Mouse (Mus musculus): Measurements from ENCODE around the gene Cry2. TPM values are rescaled to one million over a fixed set of nuclear protein-coding genes. Genes with fewer than 3 reads are reported as not detected.

Cry2 gene
- polyA plus RNA-seq, 1 experiment from 2014 or later = 17.8 TPM

DNA sequence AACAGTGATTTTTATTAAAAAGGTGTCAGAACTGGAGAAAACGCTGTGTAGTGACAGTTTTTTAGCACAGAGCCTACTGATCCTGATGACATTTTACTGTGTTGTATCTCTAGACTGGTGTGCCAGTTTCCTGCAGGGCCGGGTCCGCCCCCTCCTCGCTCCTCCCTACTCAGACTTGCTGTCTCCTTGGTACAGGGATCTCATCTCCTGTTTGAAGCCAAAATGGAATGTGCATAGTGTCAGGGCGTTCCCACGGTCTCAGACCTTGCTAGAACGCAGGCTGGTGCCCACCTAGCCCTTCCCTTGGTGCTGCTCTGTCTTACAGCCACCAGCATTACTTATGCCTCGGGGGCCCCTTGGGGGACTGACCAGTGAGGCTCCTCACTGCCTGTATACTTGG lies 72.0 kb downstream of the Cry2 start:
- Histone ChIP-seq H3K9me3 (ENCODE audit: control insufficient read depth, low read length) (no peaks in the 10 kb centered on the region), H3K36me3 (ENCODE audit: control insufficient read depth, insufficient read depth, low read length) (peaks cover 60% of the 10 kb centered on the region), H3K9ac (ENCODE audit: low read length) (no peak overlapping the region), H3K27me3 (ENCODE audit: control insufficient read depth, insufficient read depth, low read length) (no peaks in the 10 kb centered on the region), H3K27ac (replicated peaks in 1 of 2; ENCODE audit: control insufficient read depth in 1 of 2, insufficient read depth in 1 of 2, low read depth in 2 of 2, low read length in 2 of 2) (no peak overlapping the region), H3K4me3 (ENCODE audit: control insufficient read depth in 1 of 2, insufficient read depth in 1 of 2, low read depth in 1 of 2, low read length in 2 of 2) (no peak overlapping the region), H3K4me1 (ENCODE audit: control insufficient read depth in 2 of 2, insufficient read depth in 2 of 2, low read length in 2 of 2) (no peaks in the 10 kb centered on the region), H3K4me2 (ENCODE audit: low read length) (no peak overlapping the region)
- 82% methylated on average over 8 of the region's 8 CpGs for whole genome bisulfite sequencing
- ATAC-seq (ENCODE audit: insufficient number of reproducible peaks, insufficient read depth, low FRiP score, low read depth) = no peak

DNA sequence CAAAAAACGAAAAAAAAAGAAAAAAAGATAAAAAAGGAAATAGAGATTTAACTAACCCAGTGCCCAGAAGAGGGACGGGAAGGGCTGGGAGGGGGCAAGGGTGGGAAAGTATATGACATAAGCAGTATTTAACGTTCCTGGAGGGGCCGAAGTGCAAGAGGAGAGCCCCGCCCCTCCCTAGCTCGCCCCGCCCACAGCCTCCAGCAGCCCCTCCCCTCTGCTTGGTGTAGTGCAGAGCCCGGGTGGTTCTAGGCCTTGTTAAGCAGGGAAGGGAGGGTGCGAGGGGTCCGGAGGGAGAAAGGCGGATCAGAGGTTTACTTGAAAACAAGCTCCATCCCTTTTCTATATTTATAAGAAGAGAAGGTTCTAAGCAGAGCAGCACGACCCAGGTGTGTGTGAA lies 73.0 kb downstream of the Cry2 start:
- 34% methylated on average over 12 of the region's 12 CpGs for WGBS
- Histone ChIP-seq H3K27ac (replicated peaks in 1 of 2; ENCODE audit: control insufficient read depth in 1 of 2, insufficient read depth in 1 of 2, low read depth in 2 of 2, low read length in 2 of 2) (no peak overlapping the region), H3K4me2 (ENCODE audit: low read length) (no peak overlapping the region), H3K4me1 (ENCODE audit: control insufficient read depth in 2 of 2, insufficient read depth in 2 of 2, low read length in 2 of 2) (no peaks in the 10 kb centered on the region), H3K9me3 (ENCODE audit: control insufficient read depth, low read length) (no peaks in the 10 kb centered on the region), H3K36me3 (ENCODE audit: control insufficient read depth, insufficient read depth, low read length) (peaks cover 66% of the 10 kb centered on the region), H3K4me3 (ENCODE audit: control insufficient read depth in 1 of 2, insufficient read depth in 1 of 2, low read depth in 1 of 2, low read length in 2 of 2) (no peak overlapping the region), H3K27me3 (ENCODE audit: control insufficient read depth, insufficient read depth, low read length) (no peaks in the 10 kb centered on the region), H3K9ac (ENCODE audit: low read length) (no peak overlapping the region)
- no peak for ATAC-seq (ENCODE audit: insufficient number of reproducible peaks, insufficient read depth, low FRiP score, low read depth)

DNA sequence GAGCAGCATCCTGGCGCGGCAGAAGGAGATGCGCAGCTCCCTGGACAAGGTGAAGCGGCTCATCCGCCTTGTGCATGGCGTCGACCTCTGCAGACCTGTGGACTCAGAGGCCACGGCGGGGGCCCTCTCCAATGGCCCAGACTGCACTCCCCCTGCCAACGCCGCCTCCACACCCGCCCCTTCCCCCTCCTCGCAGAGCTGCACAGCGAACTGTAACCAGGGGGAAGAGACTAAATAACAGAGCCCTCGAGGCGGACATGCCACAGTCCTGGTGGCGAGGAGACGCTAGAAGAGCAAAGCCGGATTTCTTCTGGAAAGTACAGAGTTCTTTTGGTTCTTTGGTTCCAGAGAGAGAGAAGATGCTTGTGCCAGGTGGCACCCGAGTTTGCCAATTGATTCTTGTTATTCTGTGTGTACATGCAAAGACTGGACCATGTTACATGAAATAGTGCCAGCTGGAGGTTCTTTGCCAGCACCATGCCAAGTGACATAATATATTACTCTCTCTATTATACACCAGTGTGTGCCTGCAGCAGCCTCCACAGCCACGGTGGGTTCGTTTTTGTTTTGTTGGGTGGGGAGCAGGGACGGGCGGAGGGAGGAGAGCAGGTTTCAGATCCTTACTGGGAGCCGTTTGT lies 73.5 kb downstream of the Cry2 start:
- Histone ChIP-seq H3K36me3 (ENCODE audit: control insufficient read depth, insufficient read depth, low read length) (peaks cover 72% of the 10 kb centered on the region), H3K9me3 (ENCODE audit: control insufficient read depth, low read length) (no peaks in the 10 kb centered on the region), H3K27me3 (ENCODE audit: control insufficient read depth, insufficient read depth, low read length) (no peaks in the 10 kb centered on the region), H3K4me2 (ENCODE audit: low read length) (no peak overlapping the region), H3K4me3 (ENCODE audit: control insufficient read depth in 1 of 2, insufficient read depth in 1 of 2, low read depth in 1 of 2, low read length in 2 of 2) (no peak overlapping the region), H3K9ac (ENCODE audit: low read length) (no peak overlapping the region), H3K27ac (replicated peaks in 1 of 2; ENCODE audit: control insufficient read depth in 1 of 2, insufficient read depth in 1 of 2, low read depth in 2 of 2, low read length in 2 of 2) (no peak overlapping the region), H3K4me1 (ENCODE audit: control insufficient read depth in 2 of 2, insufficient read depth in 2 of 2, low read length in 2 of 2) (no peaks in the 10 kb centered on the region)
- WGBS = 80% methylated on average over 25 of the region's 25 CpGs
- ATAC-seq (ENCODE audit: insufficient number of reproducible peaks, insufficient read depth, low FRiP score, low read depth) = no peak

DNA sequence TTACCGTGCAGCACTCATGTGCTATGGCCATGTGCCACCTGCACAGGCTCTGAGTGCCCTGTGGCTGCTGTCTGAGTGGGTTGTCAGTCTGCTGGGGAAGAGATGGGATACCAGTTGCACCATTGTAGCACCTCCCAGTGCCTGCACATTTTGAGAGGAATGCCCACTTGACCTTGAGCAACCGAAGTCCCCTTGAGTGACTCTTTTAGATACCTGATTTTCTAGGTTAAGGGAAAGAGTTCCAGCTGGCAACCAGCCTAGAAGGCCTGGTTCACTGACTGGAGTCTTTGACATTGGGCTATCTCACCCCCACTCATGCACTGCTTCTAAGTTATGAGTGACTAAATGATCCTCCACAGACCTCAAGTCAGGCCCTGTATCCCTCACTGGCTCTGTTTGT lies 74.5 kb downstream of the Cry2 start:
- 24% methylated on average over 2 of the region's 2 CpGs for WGBS
- Histone ChIP-seq H3K4me3 (ENCODE audit: control insufficient read depth in 1 of 2, insufficient read depth in 1 of 2, low read depth in 1 of 2, low read length in 2 of 2) (no peak overlapping the region), H3K36me3 (ENCODE audit: control insufficient read depth, insufficient read depth, low read length) (peaks cover 81% of the 10 kb centered on the region), H3K9ac (ENCODE audit: low read length) (no peak overlapping the region), H3K4me1 (ENCODE audit: control insufficient read depth in 2 of 2, insufficient read depth in 2 of 2, low read length in 2 of 2) (no peaks in the 10 kb centered on the region), H3K27me3 (ENCODE audit: control insufficient read depth, insufficient read depth, low read length) (no peaks in the 10 kb centered on the region), H3K4me2 (ENCODE audit: low read length) (no peak overlapping the region), H3K27ac (replicated peaks in 1 of 2; ENCODE audit: control insufficient read depth in 1 of 2, insufficient read depth in 1 of 2, low read depth in 2 of 2, low read length in 2 of 2) (peak overlapping the region in 1 of 2 experiments; percentile 52; a peak in 1 of 4 replicates), H3K9me3 (ENCODE audit: control insufficient read depth, low read length) (no peaks in the 10 kb centered on the region)
- no peak for ATAC-seq (ENCODE audit: insufficient number of reproducible peaks, insufficient read depth, low FRiP score, low read depth)

DNA sequence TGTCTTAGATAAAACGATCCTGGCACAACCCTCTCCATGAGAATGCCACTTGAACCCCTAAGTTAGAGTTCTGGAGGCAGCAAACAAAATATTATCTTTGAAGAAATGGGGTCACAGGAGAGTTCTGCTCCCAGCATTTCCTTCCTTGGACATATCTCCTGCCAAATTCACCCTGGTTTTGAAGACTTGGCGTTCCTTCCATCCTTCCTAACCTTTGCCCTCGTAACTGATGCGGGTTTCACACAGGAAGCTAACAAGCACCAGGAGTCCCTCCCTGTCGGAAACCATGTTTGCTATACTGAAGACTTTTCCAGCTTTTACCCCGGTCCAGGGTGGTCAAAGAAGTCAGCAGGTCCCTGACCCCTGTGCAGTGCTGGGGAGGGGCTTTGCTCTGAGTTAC lies 79.6 kb downstream of the Cry2 start:
- Histone ChIP-seq H3K4me1 (ENCODE audit: control insufficient read depth in 2 of 2, insufficient read depth in 2 of 2, low read length in 2 of 2) (no peaks in the 10 kb centered on the region), H3K36me3 (ENCODE audit: control insufficient read depth, insufficient read depth, low read length) (peaks cover 92% of the 10 kb centered on the region), H3K4me3 (ENCODE audit: control insufficient read depth in 1 of 2, insufficient read depth in 1 of 2, low read depth in 1 of 2, low read length in 2 of 2) (no peak overlapping the region), H3K9me3 (ENCODE audit: control insufficient read depth, low read length) (no peaks in the 10 kb centered on the region), H3K9ac (ENCODE audit: low read length) (no peak overlapping the region), H3K4me2 (ENCODE audit: low read length) (no peak overlapping the region), H3K27me3 (ENCODE audit: control insufficient read depth, insufficient read depth, low read length) (no peaks in the 10 kb centered on the region), H3K27ac (replicated peaks in 1 of 2; ENCODE audit: control insufficient read depth in 1 of 2, insufficient read depth in 1 of 2, low read depth in 2 of 2, low read length in 2 of 2) (no peak overlapping the region)
- ATAC-seq (ENCODE audit: insufficient number of reproducible peaks, insufficient read depth, low FRiP score, low read depth) = no peak
- WGBS = 68% methylated on average over 6 of the region's 6 CpGs

Small RNA genes within 50 kb of the gene (microRNA-seq; reads per million reads assigned to microRNA genes)
- gene Mir7000 = not detected

Other genes with a start within 250 kb of the Cry2 start
- 15.3 and 19.7 TPM in 2 replicates for gene Pex16, start 59.4 kb downstream of the Cry2 start, polyA plus RNA-seq (2014; fragmentation: Nextera tagmentation; extraction: Ambion mirVana)
- 0.73 and 1.2 TPM in 2 replicates for gene Large2, start 59.2 kb downstream of the Cry2 start, polyA plus RNA-seq (2014; fragmentation: Nextera tagmentation; extraction: Ambion mirVana)
- 0.44 and 1.5 TPM in 2 replicates for gene 1700029I15Rik, start 51.5 kb downstream of the Cry2 start, polyA plus RNA-seq (2014; fragmentation: Nextera tagmentation; extraction: Ambion mirVana)
- gene Mapk8ip1, start 32.8 kb downstream of the Cry2 start, polyA plus RNA-seq (2014; fragmentation: Nextera tagmentation; extraction: Ambion mirVana) = 1.9 and 2.9 TPM in 2 replicates
- gene Slc35c1, start 26.5 kb upstream of the Cry2 start, polyA plus RNA-seq (2014; fragmentation: Nextera tagmentation; extraction: Ambion mirVana) = 6.7 and 7.1 TPM in 2 replicates
- 2.3 and 2.5 TPM in 2 replicates for gene Chst1, start 165.7 kb upstream of the Cry2 start, polyA plus RNA-seq (2014; fragmentation: Nextera tagmentation; extraction: Ambion mirVana)